Mouse (Mus musculus) stomach, embryonic 14.5 days (tissue): ENCODE results near the gene Ccdc85c. TPM values are rescaled to one million over a fixed set of nuclear protein-coding genes. Genes with fewer than 3 reads are reported as not detected.

Experiments used
- ATAC-seq: fragments of 200-750 bp; cut with Nextera tagmentation; 2 replicates; pipeline ENCODE4 v1.8.0; 2017; ENCODE audit warnings: low read depth, moderate TSS enrichment; ENCODE audit not compliant: insufficient number of reproducible peaks, insufficient read depth, low FRiP score
- H3K27ac ChIP-seq: fragments of 300-500 bp; sonication (generic); 2 replicates; pipeline ENCODE4 v1.5.1; 2014; ENCODE audit warnings: mild to moderate bottlenecking, low read length, moderate library complexity, mixed read lengths
- H3K27me3 ChIP-seq: fragments of 300-500 bp; sonication (generic); 2 replicates; pipeline ENCODE4 v1.6.1; 2014; ENCODE audit warnings: low read length, control low read depth, mixed read lengths; ENCODE audit not compliant: control insufficient read depth, insufficient read depth
- H3K36me3 ChIP-seq: fragments of 300-500 bp; sonication (generic); 2 replicates; pipeline ENCODE4 v1.6.1; 2014; ENCODE audit warnings: mild to moderate bottlenecking, control low read depth, low read length, moderate library complexity, mixed read lengths; ENCODE audit not compliant: control insufficient read depth, insufficient read depth
- H3K4me1 ChIP-seq: fragments of 300-500 bp; sonication (generic); 2 replicates; pipeline ENCODE4 v1.6.1; 2014; ENCODE audit warnings: low read length, control low read depth, mixed read lengths; ENCODE audit not compliant: control insufficient read depth, insufficient read depth
- H3K4me2 ChIP-seq: fragments of 300-500 bp; sonication (generic); replicated peaks from 2 replicates; pipeline ENCODE4 v1.6.1; 2014; ENCODE audit warnings: low read depth, low read length, control low read depth
- H3K4me3 ChIP-seq: fragments of 300-500 bp; sonication (generic); 2 replicates; pipeline ENCODE4 v1.5.1; 2014; ENCODE audit warnings: low read depth, low read length, control low read depth
- H3K9ac ChIP-seq: fragments of 300-500 bp; sonication (generic); replicated peaks from 2 replicates; pipeline ENCODE4 v1.6.1; 2014; ENCODE audit warnings: low read depth, mild to moderate bottlenecking, control low read depth, low read length, moderate library complexity, mixed read lengths
- H3K9me3 ChIP-seq: fragments of 300-500 bp; sonication (generic); 2 replicates; pipeline ENCODE4 v1.6.1; 2016; ENCODE audit warnings: low read depth, low read length, control low read depth; ENCODE audit not compliant: control insufficient read depth
- WGBS: fragments of 180-500 bp; shearing (Covaris S2); extraction: QIAGEN DNeasy Blood & Tissue Kit; methylation state at CpG from one replicate; pipeline ENCODE4 v1.1.7; 2014; 5-methylcytosine and 5-hydroxymethylcytosine counted together
- polyA plus RNA-seq: library from polyadenylated mRNA; unstranded; fragments of >200 nt; fragmentation: Nextera tagmentation; extraction: Ambion mirVana; gene quantifications from 2 replicates; pipeline ENCODE4 v1.2.1, GENCODE M21; 2014

Gene Ccdc85c
- polyA plus RNA-seq, 1 experiment from 2014 or later: 10.2 TPM

- no peak overlapping the region for H3K9ac ChIP-seq
- no peaks in the 10 kb centered on the region; the same call in 1 of the 2 replicates for H3K4me1 ChIP-seq
- no peak overlapping the region for H3K4me2 ChIP-seq
- no peak for ATAC-seq
- H3K27ac ChIP-seq: no peak overlapping the region
- H3K36me3 ChIP-seq: no peaks in the 10 kb centered on the region
- no peaks in the 10 kb centered on the region for H3K27me3 ChIP-seq
- no peak overlapping the region for H3K4me3 ChIP-seq
- H3K9me3 ChIP-seq: no peaks in the 10 kb centered on the region
- WGBS: 76% methylated on average over 8 of the region's 8 CpGs
Observed at GRCm38 (mm10) chr12:108305172-108305571, 29.9 kb upstream of the Ccdc85c start.

GRCm38 (mm10) chr12:108303778-108304365 lies 28.6 kb upstream of the Ccdc85c start:
- Histone ChIP-seq H3K4me3 (no peak overlapping the region), H3K9ac (no peak overlapping the region), H3K9me3 (no peaks in the 10 kb centered on the region), H3K27me3 (no peaks in the 10 kb centered on the region), H3K27ac (no peak overlapping the region), H3K4me2 (no peak overlapping the region), H3K36me3 (no peaks in the 10 kb centered on the region), H3K4me1 (no peaks in the 10 kb centered on the region; the same call in 1 of the 2 replicates)
- no peak for ATAC-seq
- 46% methylated on average over 6 of the region's 6 CpGs for WGBS

- Histone ChIP-seq H3K27ac (no peak overlapping the region), H3K9me3 (no peaks in the 10 kb centered on the region), H3K4me2 (no peak overlapping the region), H3K9ac (no peak overlapping the region), H3K36me3 (no peaks in the 10 kb centered on the region), H3K4me1 (no peaks in the 10 kb centered on the region; the same call in 1 of the 2 replicates), H3K27me3 (no peaks in the 10 kb centered on the region), H3K4me3 (no peak overlapping the region)
- 65% methylated on average over 6 of the region's 6 CpGs for WGBS
- 0 out of 2 replicates have a peak, but pooled peaks have one; percentile 21 for ATAC-seq
Observed at GRCm38 (mm10) chr12:108301006-108301405, 25.8 kb upstream of the Ccdc85c start.

- no peaks in the 10 kb centered on the region for H3K36me3 ChIP-seq
- no peak overlapping the region for H3K4me2 ChIP-seq
- no peaks in the 10 kb centered on the region for H3K9me3 ChIP-seq
- no peak overlapping the region for H3K27ac ChIP-seq
- no peak overlapping the region for H3K9ac ChIP-seq
- H3K4me3 ChIP-seq: no peak overlapping the region
- 81% methylated on average over 6 of the region's 6 CpGs for WGBS
- no peaks in the 10 kb centered on the region for H3K27me3 ChIP-seq
- ATAC-seq: no peak
- no peaks in the 10 kb centered on the region for H3K4me1 ChIP-seq
Observed at GRCm38 (mm10) chr12:108297033-108297432, 21.8 kb upstream of the Ccdc85c start.

GRCm38 (mm10) chr12:108294620-108295019 lies 19.4 kb upstream of the Ccdc85c start:
- Histone ChIP-seq H3K9me3 (no peaks in the 10 kb centered on the region), H3K27ac (no peak overlapping the region), H3K27me3 (no peaks in the 10 kb centered on the region), H3K36me3 (no peaks in the 10 kb centered on the region), H3K4me1 (no peaks in the 10 kb centered on the region), H3K4me2 (no peak overlapping the region), H3K9ac (no peak overlapping the region), H3K4me3 (no peak overlapping the region)
- no peak for ATAC-seq
- 80% methylated on average over 3 of the region's 3 CpGs for WGBS

GRCm38 (mm10) chr12:108292957-108293356 lies 17.7 kb upstream of the Ccdc85c start:
- Histone ChIP-seq H3K36me3 (no peaks in the 10 kb centered on the region), H3K27ac (no peak overlapping the region), H3K9me3 (no peaks in the 10 kb centered on the region), H3K4me3 (no peak overlapping the region), H3K4me2 (no peak overlapping the region; the same call in 1 of the 2 replicates), H3K27me3 (no peaks in the 10 kb centered on the region), H3K4me1 (no peaks in the 10 kb centered on the region), H3K9ac (no peak overlapping the region)
- ATAC-seq: peak; percentile 46; the same call in 1 of the 2 replicates
- WGBS: 2% methylated on average over 8 of the region's 8 CpGs

GRCm38 (mm10) chr12:108292419-108292818 lies 17.2 kb upstream of the Ccdc85c start:
- Histone ChIP-seq H3K27me3 (no peaks in the 10 kb centered on the region), H3K27ac (no peak overlapping the region), H3K4me3 (no peak overlapping the region), H3K9ac (no peak overlapping the region), H3K4me2 (no peak overlapping the region; the same call in 1 of the 2 replicates), H3K9me3 (no peaks in the 10 kb centered on the region), H3K36me3 (no peaks in the 10 kb centered on the region), H3K4me1 (no peaks in the 10 kb centered on the region)
- peak; percentile 72; the same call in 1 of the 2 replicates for ATAC-seq
- WGBS: 15% methylated on average over 9 of the region's 9 CpGs

- Histone ChIP-seq H3K27ac (no peak overlapping the region), H3K27me3 (no peaks in the 10 kb centered on the region), H3K9ac (no peak overlapping the region), H3K4me1 (peaks cover 11% of the 10 kb centered on the region; the same call in 1 of the 2 replicates), H3K9me3 (no peaks in the 10 kb centered on the region), H3K4me2 (no peak overlapping the region), H3K4me3 (no peak overlapping the region), H3K36me3 (no peaks in the 10 kb centered on the region)
- WGBS: 79% methylated on average over 19 of the region's 19 CpGs
- ATAC-seq: no peak
Observed at GRCm38 (mm10) chr12:108288127-108288880, 13.1 kb upstream of the Ccdc85c start.
